Mouse (Mus musculus): ENCODE measurements around the gene Kirrel3. TPM values are rescaled to one million over a fixed set of nuclear protein-coding genes. Genes with fewer than 3 reads are reported as not detected.

Kirrel3 gene
- total and polyA plus RNA-seq, 3 experiments, result 0.35 to 0.85 (median 0.48) TPM

- peak; percentile 29 for DNase-seq
Observed at GRCm38 (mm10) chr9:34983513-34984462, 498.1 kb downstream of the Kirrel3 start.

DNA sequence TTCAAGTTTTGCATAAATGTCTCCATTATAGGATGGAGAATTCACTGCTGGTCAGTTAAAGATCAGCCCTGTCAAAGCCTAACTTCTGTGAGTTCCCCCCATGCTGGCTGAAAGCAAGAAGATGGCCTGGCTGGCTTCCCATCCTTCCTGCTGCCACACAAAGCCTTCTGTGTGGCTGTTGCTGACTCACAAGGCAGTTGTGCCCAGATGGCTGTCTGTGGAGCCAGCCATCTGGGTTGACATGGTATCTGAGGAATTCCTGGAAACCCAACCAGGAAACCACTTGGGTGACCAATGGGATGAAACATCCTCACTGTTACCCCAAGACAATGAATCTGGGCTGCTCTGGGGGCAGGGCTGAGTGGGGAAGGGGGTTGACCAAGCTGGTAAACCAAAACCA lies 500.5 kb downstream of the Kirrel3 start:
- DNase-seq, result no peak

GRCm38 (mm10) chr9:34987422-34988148 lies 501.9 kb downstream of the Kirrel3 start:
- DNase-seq, result no peak

- DNase-seq, result no peak
Observed at GRCm38 (mm10) chr9:34988683-34989082, 503.0 kb downstream of the Kirrel3 start.

DNA sequence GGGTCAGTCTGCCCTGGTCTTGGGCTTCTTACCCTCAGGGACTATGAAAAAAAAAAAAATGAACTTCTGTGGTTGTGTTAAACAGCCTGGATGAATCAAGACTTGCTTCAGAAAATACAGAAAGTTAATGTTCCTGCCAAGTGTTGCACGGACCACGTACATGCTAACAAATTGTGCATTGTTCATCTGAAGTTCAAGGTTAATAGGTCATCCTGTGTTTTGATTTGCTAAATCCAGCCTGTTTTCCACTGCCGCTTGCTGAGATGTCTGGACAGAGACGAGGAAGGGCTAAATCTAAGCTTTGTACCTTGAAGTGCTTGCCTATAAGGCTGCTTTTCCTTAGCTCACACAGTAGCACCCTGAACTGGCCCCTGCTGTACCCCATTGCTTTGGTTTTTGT lies 506.5 kb downstream of the Kirrel3 start:
- DNase-seq, result peak; percentile 52

DNA sequence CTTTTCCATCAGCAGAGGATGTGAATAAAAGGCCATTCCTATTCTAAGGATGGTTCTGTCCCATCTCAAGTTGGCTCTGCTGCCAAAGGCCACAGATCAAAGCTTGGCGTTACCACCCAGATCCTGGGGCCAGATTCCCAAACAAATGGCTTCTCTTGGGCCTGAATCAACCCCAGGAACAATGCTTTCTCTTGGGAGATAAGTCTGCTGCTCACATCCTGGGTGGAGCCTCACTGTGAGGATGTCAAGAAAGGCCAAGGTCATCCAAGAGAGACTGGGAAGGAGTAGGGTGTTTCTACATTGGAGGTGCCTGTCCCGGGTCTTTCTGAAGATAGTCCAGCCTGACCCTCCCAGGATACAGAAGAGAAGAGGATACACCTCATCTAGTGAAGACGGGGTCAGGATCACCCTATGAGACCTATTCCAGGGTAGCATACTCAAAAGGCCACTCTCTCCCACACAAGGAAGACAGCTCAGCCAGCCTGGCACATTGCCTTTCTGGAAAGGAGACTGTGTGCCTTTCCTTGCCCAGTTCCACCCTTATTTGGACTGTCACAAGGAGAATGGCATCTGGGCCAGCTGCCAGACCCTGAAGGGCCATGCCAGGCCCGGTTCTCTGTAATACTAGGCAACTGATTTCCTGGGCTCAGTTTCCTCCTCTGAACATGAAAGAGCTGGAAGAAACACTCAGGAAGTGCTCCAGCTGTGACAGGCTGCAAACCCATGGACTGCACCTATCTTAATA lies 507.9 kb downstream of the Kirrel3 start:
- DNase-seq, result peak; percentile 94

DNA sequence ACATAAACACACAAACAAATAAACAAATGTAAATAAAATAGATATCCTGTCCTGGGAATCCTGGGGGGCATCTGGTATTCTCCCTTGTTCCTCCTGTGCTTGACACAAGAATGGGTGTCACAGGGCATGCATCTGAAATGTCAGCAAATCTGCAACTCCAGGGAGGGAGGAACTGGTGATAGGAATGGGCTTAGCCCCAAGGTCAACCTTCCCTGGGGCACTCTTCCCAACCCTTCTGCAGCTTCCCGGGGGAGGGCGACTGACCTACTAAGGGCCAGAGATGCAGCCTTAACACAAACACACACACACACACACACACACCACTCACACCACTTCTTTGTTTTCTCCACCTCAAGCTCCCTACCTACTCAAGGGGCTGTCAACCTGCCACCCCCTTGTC lies 509.4 kb downstream of the Kirrel3 start:
- peak; percentile 30 for DNase-seq

GRCm38 (mm10) chr9:34995660-34996378 lies 510.1 kb downstream of the Kirrel3 start:
- no peak for DNase-seq

- no peak for DNase-seq
Observed at GRCm38 (mm10) chr9:34997880-34998865, 512.5 kb downstream of the Kirrel3 start.

- DNase-seq, result no peak
Observed at GRCm38 (mm10) chr9:35004113-35004512, 518.4 kb downstream of the Kirrel3 start.

GRCm38 (mm10) chr9:35007697-35008341 lies 522.1 kb downstream of the Kirrel3 start:
- DNase-seq, result no peak

- DNase-seq, result peak; percentile 61
Observed at GRCm38 (mm10) chr9:35016762-35017161, 531.1 kb downstream of the Kirrel3 start.

DNA sequence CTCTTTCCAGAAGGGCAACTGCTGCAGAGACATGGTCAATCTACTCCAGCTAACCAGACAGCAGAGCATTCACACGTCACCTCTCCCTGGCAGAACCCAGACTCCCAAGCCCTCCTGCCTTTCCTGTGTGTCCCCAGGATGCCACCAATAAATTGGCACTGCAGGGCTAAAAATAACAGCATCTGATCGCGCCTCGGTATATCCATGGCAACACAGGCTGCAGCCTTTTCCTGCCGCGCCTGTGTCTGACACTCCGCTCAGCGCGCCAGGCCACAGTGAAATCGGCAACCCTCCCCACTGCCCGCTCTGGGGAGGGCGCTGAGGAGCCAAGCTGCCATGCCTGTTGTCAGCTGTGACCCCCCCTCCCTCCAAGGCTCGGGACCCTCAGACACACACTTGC lies 531.9 kb downstream of the Kirrel3 start:
- DNase-seq, result peak; percentile 33

GRCm38 (mm10) chr9:35018056-35018455 lies 532.4 kb downstream of the Kirrel3 start:
- DNase-seq, result no peak

GRCm38 (mm10) chr9:35019372-35019771 lies 533.7 kb downstream of the Kirrel3 start:
- peak; percentile 51 for DNase-seq

- no peak for DNase-seq
Observed at GRCm38 (mm10) chr9:35020015-35020653, 534.4 kb downstream of the Kirrel3 start.

GRCm38 (mm10) chr9:35021744-35022143 lies 536.0 kb downstream of the Kirrel3 start:
- no peak for DNase-seq

DNA sequence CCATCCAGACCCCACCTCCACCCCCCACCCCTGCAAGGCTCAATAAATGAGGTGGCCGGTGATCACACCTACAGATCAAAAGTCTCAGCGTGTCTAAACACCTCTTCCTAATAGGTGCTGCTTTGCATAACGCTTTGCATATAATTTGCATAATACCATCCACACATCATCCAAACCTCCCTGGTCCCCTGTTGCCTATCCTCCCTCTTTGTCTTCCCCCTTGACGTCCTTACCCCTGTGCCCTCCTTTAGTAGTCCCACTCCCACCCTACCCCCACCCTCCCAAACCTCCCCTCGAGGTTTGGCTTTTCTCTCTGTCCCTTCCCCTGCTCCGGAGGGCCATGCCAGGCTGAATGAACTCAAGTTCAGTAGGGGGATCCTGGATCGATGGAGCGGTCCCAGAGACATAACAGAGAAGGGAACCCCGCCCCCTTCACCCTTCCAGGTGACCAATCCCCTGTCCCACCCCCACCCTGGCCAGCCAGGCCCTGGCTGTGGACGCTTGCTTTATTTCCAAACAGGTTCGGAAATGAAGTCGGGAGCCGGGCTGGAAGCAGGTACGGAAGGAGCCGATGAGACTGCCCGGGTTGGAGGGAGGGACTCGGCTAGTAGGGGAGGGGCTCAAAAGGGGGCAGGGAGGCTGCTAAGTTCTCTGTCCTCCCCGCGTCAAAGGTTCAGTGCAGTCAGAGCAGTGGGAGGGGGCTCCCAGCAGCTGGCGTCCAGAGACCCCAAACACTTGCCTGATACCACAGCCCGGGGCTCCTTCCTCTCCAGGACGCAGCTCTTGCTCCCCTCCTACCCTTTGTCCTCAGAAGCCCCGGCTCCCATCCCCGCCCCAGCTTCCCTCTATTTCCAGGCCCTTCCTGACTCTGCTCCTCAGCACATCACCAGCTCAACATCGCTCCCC lies 539.1 kb downstream of the Kirrel3 start:
- DNase-seq, result no peak
